Mouse (Mus musculus) induced T-regulatory cell, adult 2 months (primary cell): Measurements from ENCODE around the gene Plcb1.

Experiments
- DNase-seq: peaks from one replicate; pipeline ENCODE4 v3.0.0-alpha.2; 2012; ENCODE audit warnings: low read depth

Gene Plcb1

GRCm38 (mm10) chr2:135204141-135205120 is 418.6 kb downstream of the Plcb1 start:
- DNase-seq: no peak

- DNase-seq: no peak
Observed at GRCm38 (mm10) chr2:135208890-135209289, 423.0 kb downstream of the Plcb1 start.

GRCm38 (mm10) chr2:135214746-135215448 is 429.0 kb downstream of the Plcb1 start:
- DNase-seq: no peak

GRCm38 (mm10) chr2:135219406-135219805 is 433.5 kb downstream of the Plcb1 start:
- no peak for DNase-seq

GRCm38 (mm10) chr2:135225604-135226025 is 439.7 kb downstream of the Plcb1 start:
- no peak for DNase-seq

- DNase-seq: no peak
Observed at GRCm38 (mm10) chr2:135230262-135230661, 444.4 kb downstream of the Plcb1 start.

GRCm38 (mm10) chr2:135242662-135243316 is 456.9 kb downstream of the Plcb1 start:
- no peak for DNase-seq

- no peak for DNase-seq
Observed at GRCm38 (mm10) chr2:135243764-135244163, 457.9 kb downstream of the Plcb1 start.

GRCm38 (mm10) chr2:135249925-135250324 is 464.1 kb downstream of the Plcb1 start:
- DNase-seq: no peak

GRCm38 (mm10) chr2:135251821-135252315 is 466.0 kb downstream of the Plcb1 start:
- no peak for DNase-seq

GRCm38 (mm10) chr2:135259136-135259535 is 473.3 kb downstream of the Plcb1 start:
- DNase-seq: no peak

- DNase-seq: no peak
Observed at GRCm38 (mm10) chr2:135263943-135264342, 478.1 kb downstream of the Plcb1 start.

GRCm38 (mm10) chr2:135274949-135275348 is 489.1 kb downstream of the Plcb1 start:
- DNase-seq: no peak

GRCm38 (mm10) chr2:135278506-135278905 is 492.6 kb downstream of the Plcb1 start:
- DNase-seq: no peak

- DNase-seq: no peak
Observed at GRCm38 (mm10) chr2:135279026-135279425, 493.2 kb downstream of the Plcb1 start.

GRCm38 (mm10) chr2:135283783-135284182 is 497.9 kb downstream of the Plcb1 start:
- no peak for DNase-seq

GRCm38 (mm10) chr2:135296184-135296769 is 510.4 kb downstream of the Plcb1 start:
- DNase-seq: no peak

- DNase-seq: no peak
Observed at GRCm38 (mm10) chr2:135300480-135300879, 514.6 kb downstream of the Plcb1 start.

GRCm38 (mm10) chr2:135302483-135302882 is 516.6 kb downstream of the Plcb1 start:
- no peak for DNase-seq

GRCm38 (mm10) chr2:135305186-135305585 is 519.3 kb downstream of the Plcb1 start:
- no peak for DNase-seq

- no peak for DNase-seq
Observed at GRCm38 (mm10) chr2:135305736-135306471, 520.0 kb downstream of the Plcb1 start.
